In the genomic region with DNA sequence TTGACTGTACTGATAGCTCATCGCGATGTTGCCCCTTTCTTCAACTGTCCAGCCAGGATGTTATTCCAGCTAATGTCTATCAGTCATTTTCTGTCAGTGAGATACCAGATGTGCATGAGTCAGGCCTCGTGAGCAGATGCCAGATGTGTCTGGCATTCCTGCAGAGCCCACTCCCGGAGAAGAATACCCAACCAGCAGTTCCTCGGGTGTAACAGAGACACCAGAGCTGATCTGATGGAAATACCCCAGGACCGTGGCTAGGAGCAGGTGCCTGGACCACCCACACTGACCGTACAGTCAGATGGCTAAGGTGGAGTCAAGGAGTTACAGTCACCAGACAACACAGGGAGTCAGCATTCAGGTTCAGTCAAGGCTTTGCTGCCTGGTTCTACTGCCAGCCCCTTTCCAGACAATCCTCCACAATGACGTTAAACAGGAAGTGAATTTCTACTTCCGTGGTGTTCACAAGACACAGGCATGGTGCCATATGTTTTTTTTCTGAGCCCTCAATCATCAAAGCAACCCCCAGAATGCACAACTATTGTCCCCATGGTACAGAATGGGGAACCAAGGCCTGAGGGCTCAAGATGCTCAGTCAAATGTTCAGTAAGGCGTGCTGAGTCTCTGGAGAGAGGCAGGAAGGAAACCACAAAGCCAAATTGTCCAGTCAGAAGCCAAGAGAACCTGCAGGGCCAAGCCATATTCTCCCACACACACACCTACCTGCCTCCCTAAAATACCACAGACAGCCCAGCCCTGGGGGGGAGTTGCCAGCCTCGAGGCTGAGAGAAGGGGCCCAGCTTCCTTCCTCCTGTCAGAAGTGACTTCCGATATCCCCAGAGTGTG, we compare ENCODE assay signal across 8 mouse cellular contexts.
DNase-seq lines count a peak whose midpoint lies in the region; ATAC-seq lines count a peak whose summit lies in the region.

No protein-coding gene starts in this region.

- H3K36me3 ChIP-seq in kidney, embryonic 15.5 days = no peaks in the 10 kb centered on the region
- no peaks in the 10 kb centered on the region for H3K36me3 ChIP-seq in liver, embryonic 11.5 days (ENCODE audit: control insufficient read depth, insufficient read depth, low read length)
- no peaks in the 10 kb centered on the region for H3K36me3 ChIP-seq in stomach, embryonic 15.5 days
- H3K36me3 ChIP-seq in intestine, embryonic 16.5 days (ENCODE audit: control insufficient read depth, insufficient read depth, low read length) = no peaks in the 10 kb centered on the region

- 0 out of 2 replicates have a peak overlapping the region, but pooled peaks have one; percentile 5 for H3K4me2 ChIP-seq in kidney, embryonic 15.5 days
- peak overlapping the region; percentile 4; the same call in 1 of the 2 replicates for H3K4me2 ChIP-seq in liver, embryonic 11.5 days
- H3K4me2 ChIP-seq in stomach, embryonic 15.5 days = no peak overlapping the region
- no peak overlapping the region for H3K4me2 ChIP-seq in intestine, embryonic 16.5 days (ENCODE audit: low read depth, low read length)

- peak overlapping the region; percentile 78 for H3K27ac ChIP-seq in kidney, embryonic 15.5 days
- 0 out of 2 replicates have a peak overlapping the region, but pooled peaks have one; percentile 33 for H3K27ac ChIP-seq in liver, embryonic 11.5 days (ENCODE audit: low read depth, low read length)
- 0 out of 2 replicates have a peak overlapping the region, but pooled peaks have one; percentile 31 for H3K27ac ChIP-seq in stomach, embryonic 15.5 days
- H3K27ac ChIP-seq in intestine, embryonic 16.5 days (ENCODE audit: low read length) = no peak overlapping the region

- H3K4me1 ChIP-seq in kidney, embryonic 15.5 days = peaks cover 53% of the 10 kb centered on the region
- peaks cover 36% of the 10 kb centered on the region for H3K4me1 ChIP-seq in liver, embryonic 11.5 days (replicated peaks; ENCODE audit: control insufficient read depth, insufficient read depth, low read length)
- peaks cover 19% of the 10 kb centered on the region for H3K4me1 ChIP-seq in stomach, embryonic 15.5 days
- H3K4me1 ChIP-seq in intestine, embryonic 16.5 days (ENCODE audit: control insufficient read depth, insufficient read depth, low read length) = 0 out of 2 replicates have a peak, but pooled peaks cover 6% of the 10 kb centered on the region

- H3K27me3 ChIP-seq in kidney, embryonic 15.5 days = no peaks in the 10 kb centered on the region
- H3K27me3 ChIP-seq in liver, embryonic 11.5 days (replicated peaks; ENCODE audit: control insufficient read depth, insufficient read depth, low read length) = no peaks in the 10 kb centered on the region
- no peaks in the 10 kb centered on the region for H3K27me3 ChIP-seq in stomach, embryonic 15.5 days (replicated peaks)
- no peaks in the 10 kb centered on the region for H3K27me3 ChIP-seq in intestine, embryonic 16.5 days (replicated peaks; ENCODE audit: control insufficient read depth, insufficient read depth, low read length)

- WGBS in kidney, embryonic 15.5 days = 49% methylated on average over 12 of the region's 12 CpGs
- WGBS in liver, embryonic 11.5 days = 42% methylated on average over 12 of the region's 12 CpGs
- 47% methylated on average over 12 of the region's 12 CpGs for WGBS in stomach, embryonic 15.5 days
- WGBS in intestine, embryonic 16.5 days = 54% methylated on average over 12 of the region's 12 CpGs

- H3K9ac ChIP-seq in kidney, embryonic 15.5 days = no peak overlapping the region
- 0 out of 2 replicates have a peak overlapping the region, but pooled peaks have one; percentile 5 for H3K9ac ChIP-seq in liver, embryonic 11.5 days (ENCODE audit: low read depth, low read length)
- H3K9ac ChIP-seq in stomach, embryonic 15.5 days = no peak overlapping the region
- no peak overlapping the region for H3K9ac ChIP-seq in intestine, embryonic 16.5 days (ENCODE audit: low read depth, low read length)

- no peak for DNase-seq in kidney, adult 8-10 months
- DNase-seq in T-cell, adult 2 months (ENCODE audit: low spot score) = peak; percentile 14
- no peak for DNase-seq in liver, embryonic 11.5 days (ENCODE audit: low spot score)
- DNase-seq in adrenal gland, postnatal 10 days = no peak
- DNase-seq in lung, adult 18-20 months = no peak

- H3K9me3 ChIP-seq in kidney, embryonic 15.5 days (replicated peaks) = no peaks in the 10 kb centered on the region
- H3K9me3 ChIP-seq in liver, embryonic 11.5 days (ENCODE audit: control insufficient read depth, low read length) = no peaks in the 10 kb centered on the region
- no peaks in the 10 kb centered on the region for H3K9me3 ChIP-seq in stomach, embryonic 15.5 days
- H3K9me3 ChIP-seq in intestine, embryonic 16.5 days (ENCODE audit: control insufficient read depth, low read length) = peaks cover 7% of the 10 kb centered on the region

- 0 out of 2 replicates have a peak, but pooled peaks have one; percentile 6 for ATAC-seq in kidney, embryonic 15.5 days (replicated peaks; ENCODE audit: low FRiP score)
- peak; percentile 50 for ATAC-seq in liver, embryonic 11.5 days (replicated peaks; ENCODE audit: low FRiP score)
- ATAC-seq in stomach, embryonic 15.5 days (ENCODE audit: insufficient read depth, low FRiP score, low read depth) = no peak
- no peak for ATAC-seq in intestine, embryonic 16.5 days

- H3K4me3 ChIP-seq in kidney, embryonic 15.5 days (replicated peaks) = no peak overlapping the region
- H3K4me3 ChIP-seq in liver, embryonic 11.5 days (ENCODE audit: low read depth, low read length) = no peak overlapping the region
- no peak overlapping the region for H3K4me3 ChIP-seq in stomach, embryonic 15.5 days (replicated peaks)
- no peak overlapping the region for H3K4me3 ChIP-seq in intestine, embryonic 16.5 days (ENCODE audit: low read length)

Comparison
In these comparisons a context has a peak if more than half of its experiments do, and no peak if none do; other contexts are left out.
1. ATAC-seq: peak in kidney, embryonic 15.5 days (single experiment) and liver, embryonic 11.5 days (single experiment); none in stomach, embryonic 15.5 days (single experiment) and intestine, embryonic 16.5 days (single experiment).
2. H3K4me2 ChIP-seq: peak in kidney, embryonic 15.5 days (single experiment) and liver, embryonic 11.5 days (single experiment); none in stomach, embryonic 15.5 days (single experiment) and intestine, embryonic 16.5 days (single experiment).